Mouse (Mus musculus) left cerebral cortex, postnatal 36 days (tissue): ENCODE measurements around the gene Sec16b. TPM values are rescaled to one million over a fixed set of nuclear protein-coding genes. Genes with fewer than 3 reads are reported as not detected.

Experiments used
- DNase-seq, 2 experiments: peaks; one replicate each; pipeline ENCODE4 v3.0.0; 2021 to 2022; ENCODE audit warnings: low spot score in 2 of 2, mixed read lengths in 1 of 2
- intact Hi-C: fragments of 180-260 bp; cut with DNase I; formaldehyde crosslinking; loops from one replicate; pipeline ENCODE4 v1.15.1; 2025
- total RNA-seq, 2 experiments: library from RNA; stranded (reverse); gene quantifications; 2 replicates each; pipeline ENCODE4 v1.2.3; 2021

Sec16b gene
- total RNA-seq, result 1 to 10 TPM; 1.1 to 1.3 TPM

DNA sequence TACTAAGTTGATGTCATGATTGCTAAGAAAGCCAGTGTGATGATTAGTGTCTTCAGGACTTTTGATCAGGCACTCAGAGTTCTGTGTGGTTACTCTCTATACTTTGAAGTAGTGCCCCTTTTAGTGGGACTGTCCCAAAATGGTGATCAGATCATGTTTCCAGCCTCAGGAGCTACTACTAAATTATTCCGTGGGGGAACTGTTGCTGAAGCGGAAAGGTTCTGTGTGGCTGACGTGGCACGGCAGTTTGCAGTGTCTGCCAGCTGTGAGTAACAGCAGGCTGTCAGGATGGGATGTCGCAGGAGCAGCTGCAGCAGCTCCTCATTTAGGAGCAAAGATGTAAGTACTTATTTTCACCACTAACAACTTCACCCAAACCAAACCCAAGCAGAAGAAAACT is at the start of gene Sec16b:
Gene Sec16b, plus strand, starts transcription at position 207 of the 400 bp plus-strand sequence.
- DNase-seq, result no peak

DNA sequence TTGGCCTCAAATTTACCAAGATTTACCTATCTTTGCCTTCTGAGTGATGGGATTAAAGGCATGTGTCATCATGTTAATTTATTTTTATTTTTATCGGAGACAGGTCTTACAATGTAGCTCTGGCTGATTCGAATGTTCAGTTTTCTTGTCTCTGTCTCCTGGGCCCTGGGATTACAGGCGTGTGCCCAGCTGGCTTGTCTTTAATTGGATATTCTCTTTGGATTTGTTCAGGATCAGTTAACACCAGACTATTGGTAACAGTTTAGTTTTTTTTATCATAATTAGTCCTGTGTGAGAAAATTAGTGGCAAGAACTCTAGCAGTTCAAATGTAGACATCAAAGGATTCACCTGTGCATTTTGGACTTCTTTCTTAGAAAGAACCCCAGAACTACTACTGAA is 48.7 kb upstream of the Sec16b start:
- intact Hi-C loops, result no loop called here
- no peak for DNase-seq

More for the DNA sequence above, at the start of gene Sec16b:
- intact Hi-C loops, result no loop called here

DNA sequence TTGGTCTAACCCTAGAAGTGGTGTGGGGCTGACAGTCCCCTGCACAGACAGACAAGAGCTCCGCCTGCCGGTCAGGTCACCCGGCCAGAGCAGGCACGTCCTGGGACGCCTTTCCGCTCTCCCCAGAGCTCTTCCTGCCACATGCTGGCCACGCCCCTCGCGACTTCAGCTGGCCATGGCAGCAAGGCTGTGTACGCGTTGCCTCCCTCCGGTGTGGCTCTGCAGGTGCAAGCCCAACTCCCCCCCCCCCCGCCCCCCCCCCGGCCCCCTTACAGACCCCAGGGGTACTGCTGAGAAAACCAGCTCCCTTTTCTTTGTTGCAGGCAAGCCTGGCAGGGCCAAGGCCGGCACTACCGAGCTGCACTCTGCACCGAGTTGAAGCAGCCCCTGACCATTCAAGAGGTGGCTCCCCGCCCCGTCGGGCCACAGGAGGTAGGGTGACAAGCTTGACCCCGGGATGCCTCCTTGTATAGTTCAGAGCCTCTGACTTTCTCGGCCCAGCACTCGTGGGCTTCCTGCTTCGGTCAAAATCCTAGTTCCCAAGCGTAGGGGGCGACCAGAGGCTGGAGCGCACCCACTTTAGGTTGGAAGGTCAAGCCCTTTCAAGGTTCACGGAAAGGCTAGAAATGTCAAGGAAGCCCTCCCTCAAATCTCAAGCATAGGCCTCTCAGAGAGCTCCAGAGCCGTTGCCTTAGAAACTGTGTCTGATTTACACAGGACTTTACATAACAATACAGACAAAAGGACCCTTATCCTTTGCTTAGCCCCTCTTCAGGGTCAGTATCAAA is 47.9 kb upstream of the Sec16b start, which contains the start of gene Cryzl2:
Gene Cryzl2, plus strand, starts transcription at position 157 of the 788 bp plus-strand sequence.
- DNase-seq, result no peak

DNA sequence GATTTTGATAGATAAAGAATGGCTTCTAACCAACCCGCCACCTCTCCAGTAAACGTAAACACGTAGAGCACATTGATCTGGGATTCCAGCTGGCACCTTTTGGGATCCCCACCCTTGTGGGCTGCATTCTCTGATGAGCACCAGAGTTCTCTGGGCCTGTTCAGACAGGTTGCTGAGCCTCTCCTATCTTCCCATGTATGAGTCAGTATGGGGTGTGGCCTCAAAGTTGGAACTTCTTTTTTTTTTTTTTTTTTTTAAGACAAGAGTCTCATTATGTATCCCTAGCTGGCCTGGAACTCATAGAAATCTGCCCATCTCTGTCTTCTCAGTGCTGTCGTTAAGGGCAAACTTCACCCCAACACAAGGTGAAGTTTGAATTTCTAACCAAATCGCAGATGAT is 46.6 kb upstream of the Sec16b start:
- intact Hi-C loops, result no loop called here
- no peak for DNase-seq

More for the DNA sequence above, 47.9 kb upstream of the Sec16b start, which contains the start of gene Cryzl2:
- intact Hi-C loops, result no loop called here

DNA sequence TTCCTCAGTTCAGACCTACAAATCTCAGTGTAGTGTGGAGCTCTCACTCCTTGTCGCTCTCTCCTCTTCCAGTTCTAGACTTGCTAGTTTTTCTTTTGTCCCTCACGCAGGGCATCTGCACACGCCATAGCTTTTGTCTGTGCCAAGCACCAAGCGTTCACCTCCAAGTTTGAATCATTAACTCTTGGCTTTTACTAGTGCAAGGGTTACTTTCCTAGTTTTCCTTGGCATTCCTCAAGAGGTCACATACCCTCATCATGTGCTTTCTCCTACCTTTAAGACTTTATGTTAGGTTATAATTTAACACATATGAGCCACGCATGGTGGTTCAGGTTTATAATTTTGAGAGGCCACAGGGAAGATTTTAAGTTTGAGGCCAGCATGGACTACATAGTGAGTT is 45.3 kb upstream of the Sec16b start:
- no peak for DNase-seq
- intact Hi-C loops, result no loop called here

DNA sequence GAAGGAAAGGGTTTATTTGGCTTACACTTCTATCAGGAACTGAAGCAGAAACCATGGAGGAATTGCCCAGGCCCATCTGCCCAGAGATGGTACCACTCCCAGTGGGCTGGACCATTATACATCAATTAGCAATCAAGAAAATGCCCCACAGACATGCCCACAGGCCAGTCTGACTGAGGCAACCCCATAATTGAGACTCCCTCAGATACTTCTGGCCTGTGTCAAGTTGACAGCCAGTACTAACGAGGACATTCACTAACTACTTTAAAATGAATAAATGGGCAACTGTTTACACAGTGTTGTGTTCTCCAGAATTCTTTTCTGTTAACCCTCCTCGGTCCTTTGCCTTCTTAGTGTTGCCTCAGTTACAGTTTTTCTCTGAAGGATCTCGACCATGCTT is 44.2 kb upstream of the Sec16b start:
- intact Hi-C loops, result no loop called here
- DNase-seq, result no peak

DNA sequence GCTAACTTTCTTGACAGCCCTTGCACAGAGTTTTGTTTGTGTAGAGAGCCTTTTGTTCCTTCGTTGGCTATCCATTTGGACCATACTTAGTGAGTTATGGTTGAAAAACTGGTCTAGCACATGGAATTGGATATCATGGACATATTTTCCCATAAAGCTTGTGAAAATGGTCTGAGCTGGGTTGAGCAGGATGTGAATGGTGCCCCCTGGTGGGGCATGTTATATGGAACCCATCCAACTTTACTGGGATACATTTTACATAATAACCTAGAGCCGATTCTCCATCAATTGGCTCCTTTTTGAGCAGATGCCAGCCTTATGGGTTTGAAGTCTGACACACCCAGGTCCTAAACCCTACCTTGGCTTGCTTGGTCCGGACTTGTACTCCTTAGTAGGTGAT is 41.3 kb upstream of the Sec16b start:
- no peak for DNase-seq
- intact Hi-C loops, result no loop called here

DNA sequence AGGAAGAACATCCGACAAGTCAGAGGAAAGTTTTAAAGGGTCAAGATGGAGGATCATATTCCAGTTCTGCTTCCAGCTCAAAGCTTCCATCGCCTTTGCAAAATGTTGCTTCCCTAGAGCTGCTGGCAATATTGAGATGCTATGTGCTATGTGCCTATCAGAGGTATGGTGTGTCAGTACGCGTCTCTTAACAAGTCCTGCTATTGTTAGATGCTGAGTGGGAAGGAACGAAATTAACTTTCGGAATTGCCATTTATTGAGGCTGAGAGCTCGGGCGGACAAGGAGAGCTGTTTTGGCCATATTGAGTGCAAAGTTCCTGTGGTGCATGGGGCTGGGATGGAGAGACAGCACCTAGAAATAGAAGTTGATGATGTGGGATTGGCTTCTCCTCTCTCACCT is 38.7 kb upstream of the Sec16b start:
- no peak for DNase-seq
- intact Hi-C loops, result no loop called here

DNA sequence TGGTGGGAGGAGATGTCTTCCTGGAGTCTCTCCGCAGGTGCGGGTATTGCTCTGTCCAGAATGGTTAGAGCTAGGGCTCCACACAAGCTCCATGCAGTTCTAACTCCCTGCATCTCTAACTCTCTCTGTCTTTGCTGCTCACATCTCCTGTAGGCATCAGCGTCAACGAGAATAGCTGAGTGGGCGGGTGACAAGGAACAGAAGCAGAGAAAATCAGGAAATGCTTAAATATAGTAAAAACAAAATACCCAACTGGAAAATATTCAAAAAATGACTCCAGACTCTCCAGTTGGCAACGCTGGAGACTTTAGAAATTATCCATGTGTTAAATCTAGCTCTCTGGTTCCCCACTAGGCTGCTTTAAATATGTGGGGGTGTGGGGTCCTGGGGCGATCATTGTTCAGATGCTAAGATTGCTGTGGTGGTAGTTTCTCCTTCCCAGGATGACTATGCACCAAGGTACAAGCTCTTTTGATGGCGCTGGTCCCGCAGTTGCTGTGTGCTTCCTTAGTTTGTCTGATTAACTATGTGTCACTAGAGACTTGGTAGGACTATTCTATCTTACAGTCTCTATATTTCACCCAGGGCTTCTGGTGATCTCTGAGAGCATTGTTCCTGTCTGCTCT is 35.7 kb upstream of the Sec16b start:
- intact Hi-C loops, result loop anchor here (2.0 kb wide), 1 partner anchor 48 kb away; no protein-coding TSS in a partner anchor
- peak; percentile 58 to 68 for DNase-seq

DNA sequence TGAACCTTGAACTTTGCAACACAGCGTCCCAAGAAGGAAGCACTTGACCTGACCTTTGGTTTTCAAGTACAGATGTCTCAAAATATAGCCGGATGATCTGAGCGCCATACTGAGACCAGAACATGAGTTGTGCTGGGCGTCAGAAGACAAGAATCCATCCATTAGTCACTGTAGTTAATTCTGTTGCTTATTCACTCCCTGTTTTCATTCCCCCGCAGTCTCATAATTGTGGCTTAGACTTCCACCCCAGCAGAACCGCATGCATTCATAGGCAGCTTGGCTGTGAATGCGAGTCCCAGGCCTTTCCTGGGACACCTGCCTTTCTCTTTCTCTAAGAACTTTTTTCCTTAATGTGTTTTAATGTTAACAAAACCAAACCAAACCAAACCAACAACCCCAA is 33.8 kb upstream of the Sec16b start:
- DNase-seq, result no peak
- intact Hi-C loops, result no loop called here

DNA sequence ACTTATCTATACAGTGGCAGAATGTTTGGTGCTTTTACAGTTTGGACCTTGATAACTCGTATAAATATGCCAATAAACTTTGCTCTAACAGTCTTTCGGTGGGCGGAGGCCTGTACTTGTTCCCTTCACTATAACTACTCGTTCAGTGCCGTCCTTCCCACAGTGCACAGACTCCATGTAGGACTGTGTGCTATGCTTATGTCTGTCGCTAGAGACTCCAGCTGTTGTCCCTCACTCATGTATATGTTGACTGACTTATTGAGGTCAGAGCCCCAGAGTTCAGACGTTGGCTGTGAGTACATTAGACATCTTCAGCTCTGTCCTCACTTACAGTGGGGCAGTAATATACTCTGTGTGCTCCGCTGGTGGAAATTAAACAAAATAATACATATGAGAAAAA is 31.7 kb upstream of the Sec16b start:
- DNase-seq, result no peak
- intact Hi-C loops, result no loop called here

DNA sequence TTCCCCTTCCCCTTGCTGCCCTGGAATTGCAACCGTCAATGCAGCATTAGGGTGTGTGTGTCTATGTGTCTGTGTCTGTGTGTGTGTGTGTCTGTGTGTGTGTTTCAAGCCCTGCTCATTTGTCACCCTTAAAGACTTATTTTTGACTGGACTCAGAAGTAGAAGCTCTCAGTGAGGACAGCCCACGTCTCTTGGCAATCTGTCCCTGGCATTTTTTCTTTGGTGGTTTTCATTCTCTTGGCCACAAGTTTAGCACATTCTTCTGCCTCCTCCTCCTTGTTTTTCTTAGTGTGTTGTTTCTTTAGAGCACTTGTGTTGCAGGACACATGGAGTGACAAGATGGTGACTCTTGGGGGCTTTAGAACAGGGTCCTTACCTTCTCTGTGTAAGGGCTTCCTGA is 30.3 kb upstream of the Sec16b start:
- peak in 1 of 2 experiments; percentile 36 for DNase-seq
- intact Hi-C loops, result no loop called here

DNA sequence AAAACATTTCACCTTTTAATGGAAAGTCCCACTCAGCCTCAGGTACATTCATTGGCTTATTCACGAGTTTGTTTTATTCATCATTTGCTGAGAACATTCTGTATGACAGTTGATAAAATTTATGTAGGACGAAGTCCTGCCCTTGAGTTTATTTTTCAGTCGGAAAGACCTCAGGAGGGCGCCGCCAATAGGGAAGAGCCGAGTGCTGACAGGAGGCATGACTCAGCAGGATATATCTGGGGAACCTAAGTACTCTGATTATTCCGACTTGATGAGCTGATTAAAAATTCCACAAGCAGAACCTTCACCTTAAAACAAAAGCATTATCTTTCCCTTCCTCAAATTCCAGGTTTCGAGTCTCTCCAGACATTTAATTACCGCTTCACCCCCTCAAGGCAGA is 26.4 kb upstream of the Sec16b start:
- intact Hi-C loops, result no loop called here
- DNase-seq, result no peak

DNA sequence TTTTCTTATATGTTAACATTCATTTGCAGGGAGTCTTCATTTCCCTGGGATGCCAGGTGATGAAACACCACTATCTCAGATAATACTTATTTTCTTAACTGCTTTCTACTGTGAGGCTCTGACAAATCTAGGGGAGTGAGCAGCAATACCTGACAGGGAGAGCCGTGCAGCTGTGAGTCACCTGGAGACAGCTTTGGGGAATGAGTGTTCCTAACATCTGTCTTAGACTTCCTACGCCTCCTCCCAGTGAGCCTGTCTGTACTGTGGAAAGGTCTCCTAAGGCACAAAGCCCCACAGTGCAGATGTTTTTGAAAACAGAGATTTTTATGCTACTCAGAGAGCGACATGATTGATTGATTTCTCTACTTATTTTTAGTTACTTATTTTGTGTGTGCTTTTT is 25.6 kb upstream of the Sec16b start:
- no peak for DNase-seq
- intact Hi-C loops, result no loop called here

DNA sequence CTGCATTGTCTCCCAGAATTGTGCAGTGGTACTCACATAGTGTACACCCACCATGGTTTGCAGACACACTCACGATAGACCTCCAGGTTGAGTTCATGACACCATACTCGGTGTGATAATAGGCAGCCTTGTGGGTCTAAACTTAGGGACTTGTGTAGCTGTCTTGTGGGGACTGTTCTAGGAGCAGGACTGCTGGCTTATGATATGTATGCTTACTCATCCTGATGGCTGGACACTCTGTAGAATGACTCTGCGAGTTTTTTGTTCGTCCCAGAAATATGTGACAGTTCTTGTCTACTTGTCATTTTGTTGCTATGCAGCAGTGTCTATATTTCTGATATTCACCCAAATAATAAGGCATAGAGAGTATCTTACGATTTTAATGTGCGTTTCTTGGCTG is 24.9 kb upstream of the Sec16b start:
- intact Hi-C loops, result no loop called here
- DNase-seq, result no peak

DNA sequence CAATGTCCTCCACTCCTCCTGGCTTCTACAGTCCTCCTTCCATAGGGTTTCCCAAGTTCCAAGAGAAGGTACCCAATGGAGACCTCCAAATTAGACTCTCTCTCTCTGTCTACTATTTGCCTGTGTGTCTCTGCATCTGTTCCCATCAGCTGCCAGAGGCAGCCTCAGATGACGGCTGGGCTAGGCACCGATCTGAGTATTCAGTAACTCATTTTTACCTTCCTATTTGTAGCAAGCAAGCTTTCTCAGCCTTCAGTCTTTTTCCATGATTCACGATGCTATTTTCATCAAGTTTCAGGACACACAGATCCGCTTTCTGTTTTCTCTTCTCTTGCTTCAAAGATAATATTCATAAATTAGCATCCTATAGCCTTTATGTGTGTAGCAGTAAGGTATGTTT is 22.4 kb upstream of the Sec16b start:
- intact Hi-C loops, result no loop called here
- peak; percentile 33 to 39 for DNase-seq

DNA sequence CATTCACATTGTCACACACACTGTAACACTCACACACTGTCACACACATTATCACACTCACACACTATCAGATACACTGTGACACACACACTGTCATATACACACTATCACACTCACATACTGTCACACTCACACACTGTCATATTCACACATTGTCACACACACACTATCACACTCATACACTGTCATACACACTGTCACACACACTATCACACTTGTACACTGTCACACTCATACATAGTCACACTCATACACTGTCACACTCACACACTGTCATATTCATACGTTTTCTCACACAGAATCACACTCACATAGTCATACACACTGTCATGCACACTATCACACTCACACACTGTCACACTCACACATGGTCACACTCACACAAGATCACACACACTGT is 5.9 kb upstream of the Sec16b start:
- intact Hi-C loops, result no loop called here
- DNase-seq, result no peak

DNA sequence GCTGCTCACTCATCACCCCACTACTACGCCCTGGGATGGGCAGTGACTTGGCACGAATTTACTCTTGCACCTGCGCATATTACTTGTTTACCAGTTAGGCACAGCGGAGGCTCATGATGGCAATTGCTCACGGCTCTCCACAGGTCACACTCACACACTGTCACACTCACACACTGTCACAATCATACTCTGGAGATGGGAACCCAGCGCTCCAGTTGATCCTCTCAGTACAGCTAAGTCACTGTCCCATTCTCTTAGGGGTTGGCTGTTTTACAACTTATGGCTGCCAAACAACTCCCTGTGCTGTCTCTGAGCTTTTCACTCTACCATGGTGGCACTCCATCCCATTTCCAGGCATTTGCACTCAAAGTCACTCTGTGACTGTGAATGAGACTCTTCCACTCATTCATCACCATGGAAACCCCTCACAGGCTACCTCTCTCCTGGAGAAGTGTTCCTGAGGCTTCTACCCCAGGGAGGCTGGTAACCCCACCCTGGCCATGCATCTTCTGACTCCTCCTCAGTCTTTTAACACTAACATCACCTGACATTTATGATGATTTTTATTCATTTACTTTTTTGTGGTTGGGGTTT is 5.1 kb upstream of the Sec16b start:
- DNase-seq, result no peak
- intact Hi-C loops, result no loop called here

DNA sequence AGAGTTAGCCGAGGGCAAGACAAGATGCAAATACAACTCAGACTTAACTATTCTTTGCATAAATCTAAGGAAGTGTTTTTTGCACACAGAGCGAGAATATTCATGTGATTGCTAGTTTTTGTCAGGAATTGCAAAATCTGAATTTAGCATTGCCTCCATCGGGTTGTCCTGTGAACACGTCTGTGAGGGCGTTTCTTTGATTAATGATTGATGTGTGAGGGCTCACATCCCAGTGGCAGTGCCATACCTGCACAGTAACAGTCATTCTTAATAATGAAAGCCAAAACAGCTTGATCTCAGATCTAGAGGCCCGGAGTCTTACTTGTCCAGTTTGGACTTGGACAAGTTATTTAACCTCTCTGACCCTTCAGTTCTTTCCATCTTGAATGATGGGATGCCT is 3.5 kb upstream of the Sec16b start:
- intact Hi-C loops, result no loop called here
- DNase-seq, result no peak

DNA sequence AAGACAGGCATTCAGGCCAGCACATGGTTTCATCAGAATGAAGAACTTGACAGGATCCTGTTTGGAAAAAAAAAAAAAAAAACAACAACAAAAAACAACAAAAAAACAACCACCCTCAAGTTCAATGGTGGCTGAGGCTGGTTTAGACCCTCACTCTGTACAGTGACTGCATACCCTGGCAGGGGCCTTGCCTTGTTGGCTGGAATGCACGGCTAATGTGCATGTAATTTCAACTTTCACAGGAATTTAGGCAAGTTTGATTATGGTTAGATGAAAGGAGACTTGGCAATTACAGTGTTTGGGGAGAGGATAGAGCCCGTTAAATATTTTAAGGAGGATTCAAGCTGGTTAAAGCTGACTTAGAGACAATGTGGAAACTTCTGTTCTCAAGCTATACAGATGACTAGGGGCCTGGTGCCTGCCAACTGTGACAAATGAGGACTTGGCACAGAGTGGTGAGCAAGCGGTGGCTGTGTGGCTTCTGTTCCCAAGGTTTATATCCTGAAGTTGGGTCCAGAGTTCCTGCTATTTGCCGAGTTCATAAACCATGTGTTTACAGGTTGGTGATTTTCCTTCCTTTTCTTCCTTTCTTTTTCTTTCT is 567 bp downstream of the Sec16b start:
- no peak for DNase-seq
- intact Hi-C loops, result no loop called here

DNA sequence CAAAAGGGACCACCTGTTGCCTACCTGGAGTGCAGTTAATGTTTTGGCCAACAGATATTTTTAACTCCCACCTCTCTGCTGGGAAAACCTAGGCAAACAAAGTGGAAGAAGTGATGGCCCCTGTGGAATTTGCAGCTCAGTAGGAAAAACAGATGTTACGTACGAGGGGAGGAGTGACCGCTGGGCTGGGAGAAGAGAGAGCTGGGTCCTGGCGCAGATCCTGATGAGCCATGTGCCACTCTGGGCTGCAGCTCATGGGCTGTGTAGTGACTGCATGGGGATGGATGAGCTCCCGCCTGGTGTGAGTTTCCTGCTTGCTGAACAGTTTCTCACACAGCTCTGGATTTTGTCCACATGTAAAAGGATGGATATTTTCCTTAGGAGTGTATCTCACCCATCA is 1.3 kb downstream of the Sec16b start:
- no peak for DNase-seq

More for the DNA sequence above, 1.3 kb downstream of the Sec16b start:
- intact Hi-C loops, result no loop called here
